Mouse (Mus musculus): ENCODE measurements at regions not wholly inside any gene's neighbourhood (a gene's known extent, or its start where the extent isn't known, plus 50 kb on each side); places are given as distances from the start of the nearest gene placed in this dataset.
"Not testable (repeated sequence)": the region's sequence is repeated elsewhere in the genome, so short reads cannot be mapped to it uniquely, and the experiment has no call there.

GRCm38 (mm10) chr10:26139100-26140093 lies 60.5 kb upstream of the Tmem200a start:
- intact Hi-C loops (cut with DNase I) = loop anchor here (1.0 to 5.0 kb wide), 2 partner anchors 458 to 597 kb away; no protein-coding TSS in a partner anchor
- DNase-seq (ENCODE audit: low spot score) = no peak

- intact Hi-C loops (cut with DNase I) = no loop called here
- no peak for DNase-seq (ENCODE audit: low spot score)
Measured at GRCm38 (mm10) chr10:26152586-26152985, 73.7 kb upstream of the Tmem200a start.

- intact Hi-C loops (cut with DNase I) = no loop called here
Measured at GRCm38 (mm10) chr10:26158786-26159185, 70.7 kb upstream of the Samd3 start.

GRCm38 (mm10) chr10:26161139-26161538 lies 68.4 kb upstream of the Samd3 start:
- DNase-seq (ENCODE audit: low spot score); intact Hi-C loops (cut with DNase I): not testable (repeated sequence)

More at GRCm38 (mm10) chr10:26158786-26159185, 70.7 kb upstream of the Samd3 start:
- DNase-seq (ENCODE audit: low spot score) = no peak

DNA sequence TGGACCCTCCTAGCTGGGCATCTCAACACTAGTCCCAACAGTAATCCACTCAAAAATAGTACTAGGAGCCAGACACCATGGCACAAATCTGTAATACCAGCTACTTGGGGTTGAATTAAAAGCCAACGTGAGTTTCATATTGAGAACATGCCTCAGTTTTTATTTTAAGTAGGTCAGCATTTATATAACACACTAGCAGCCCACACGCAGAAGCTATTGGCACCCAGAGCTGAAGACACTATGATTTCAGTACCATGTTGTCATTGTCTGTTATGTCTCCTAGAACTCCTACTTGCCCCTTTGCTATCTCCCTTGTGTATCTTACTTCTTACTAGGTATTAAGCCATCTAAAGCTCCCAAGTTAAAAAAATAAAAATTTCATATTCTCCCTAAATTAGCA lies 65.0 kb upstream of the Samd3 start:
- intact Hi-C loops (cut with DNase I) = no loop called here
- no peak for DNase-seq (ENCODE audit: low spot score)

DNA sequence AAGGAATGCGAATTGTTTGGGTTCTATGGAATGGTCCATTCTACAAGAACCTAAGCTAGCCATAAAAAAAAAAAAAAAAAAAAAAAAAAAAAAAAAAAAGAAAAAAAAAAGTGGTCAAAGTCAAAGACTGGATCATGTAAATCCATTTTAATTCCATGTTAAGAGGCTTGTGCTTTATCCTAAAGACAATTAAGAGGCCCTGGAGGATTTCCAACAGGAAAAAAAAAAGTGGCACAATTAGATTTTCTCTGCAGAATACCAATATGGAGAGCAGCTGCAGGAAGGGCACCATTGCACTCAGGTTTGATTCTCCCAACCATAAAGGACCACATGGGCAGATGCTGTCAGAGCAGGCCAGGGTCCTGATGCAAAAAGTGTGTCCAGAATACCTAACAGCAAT lies 51.9 kb upstream of the Samd3 start:
- intact Hi-C loops (cut with DNase I) = no loop called here
- no peak for DNase-seq (ENCODE audit: low spot score)

- no peak for DNase-seq (ENCODE audit: low spot score)
- intact Hi-C loops (cut with DNase I) = no loop called here
Measured at GRCm38 (mm10) chr10:26178356-26178755, 51.2 kb upstream of the Samd3 start.

All from heart, postnatal 25 days (tissue).